Mouse (Mus musculus) lung, embryonic 14.5 days (tissue): ENCODE measurements at regions not wholly inside any gene's neighbourhood (a gene's known extent, or its start where the extent isn't known, plus 50 kb on each side); places are given as distances from the start of the nearest gene placed in this dataset.

Experiments used
- ATAC-seq: fragments of 200-750 bp; cut with Nextera tagmentation; 2 replicates; pipeline ENCODE4 v1.8.0; 2017; ENCODE audit warnings: mild to moderate bottlenecking, moderate TSS enrichment, moderate library complexity; ENCODE audit not compliant: insufficient read depth
- DNase-seq: peaks from one replicate; pipeline ENCODE4 v3.0.0-alpha.2; 2015
- H3K27ac ChIP-seq: fragments of 300-500 bp; sonication (generic); 2 replicates; pipeline ENCODE4 v1.5.1; 2014; ENCODE audit warnings: low read depth, mild to moderate bottlenecking, moderate library complexity
- H3K27me3 ChIP-seq: fragments of 300-500 bp; sonication (generic); 2 replicates; pipeline ENCODE4 v1.6.1; 2014; ENCODE audit warnings: low read length, control low read depth; ENCODE audit not compliant: insufficient read depth
- H3K36me3 ChIP-seq: fragments of 300-500 bp; sonication (generic); 2 replicates; pipeline ENCODE4 v1.6.1; 2014; ENCODE audit warnings: control low read depth; ENCODE audit not compliant: insufficient read depth
- H3K4me1 ChIP-seq: fragments of 300-500 bp; sonication (generic); 2 replicates; pipeline ENCODE4 v1.6.1; 2014; ENCODE audit warnings: antibody characterized with exemption, control low read depth; ENCODE audit not compliant: insufficient read depth
- H3K4me2 ChIP-seq: fragments of 300-500 bp; sonication (generic); 2 replicates; pipeline ENCODE4 v1.6.1; 2014; ENCODE audit warnings: mild to moderate bottlenecking
- H3K4me3 ChIP-seq: fragments of 300-500 bp; sonication (generic); 2 replicates; pipeline ENCODE4 v1.5.1; 2014; ENCODE audit warnings: low read depth, low read length
- H3K9ac ChIP-seq: fragments of 300-500 bp; sonication (generic); 2 replicates; pipeline ENCODE4 v1.6.1; 2014
- H3K9me3 ChIP-seq: fragments of 300-500 bp; sonication (generic); 2 replicates; pipeline ENCODE4 v1.6.1; 2016; ENCODE audit warnings: low read depth, low read length, control low read depth
- CTCF ChIP-seq: IDR thresholded peaks from 2 replicates; pipeline ENCODE4 v1.5.1; 2016; ENCODE audit warnings: antibody characterized with exemption, low read depth
- WGBS: fragments of 180-500 bp; shearing (Covaris S2); extraction: QIAGEN DNeasy Blood & Tissue Kit; methylation state at CpG from one replicate; pipeline ENCODE4 v1.1.7; 2014; 5-methylcytosine and 5-hydroxymethylcytosine counted together

GRCm38 (mm10) chr2:134730547-134730946 lies 55.3 kb upstream of the Plcb1 start:
- no peaks in the 10 kb centered on the region for H3K4me1 ChIP-seq
- DNase-seq, result no peak
- no peaks in the 10 kb centered on the region for H3K9me3 ChIP-seq
- no peak for ATAC-seq
- H3K4me2 ChIP-seq, result no peak overlapping the region
- H3K27me3 ChIP-seq, result no peaks in the 10 kb centered on the region
- no peak overlapping the region for H3K9ac ChIP-seq
- no peak overlapping the region for H3K4me3 ChIP-seq
- 83% methylated on average over 7 of the region's 7 CpGs for WGBS
- H3K36me3 ChIP-seq, result no peaks in the 10 kb centered on the region
- H3K27ac ChIP-seq, result no peak overlapping the region
- no peak for TF ChIP-seq CTCF

GRCm38 (mm10) chr2:134726713-134727112 lies 59.2 kb upstream of the Plcb1 start:
- no peak overlapping the region for H3K4me2 ChIP-seq
- TF ChIP-seq CTCF, result no peak
- H3K9me3 ChIP-seq, result no peaks in the 10 kb centered on the region
- DNase-seq (no peak), ATAC-seq (no peak)
- no peaks in the 10 kb centered on the region for H3K27me3 ChIP-seq
- no peaks in the 10 kb centered on the region for H3K36me3 ChIP-seq
- no peak overlapping the region for H3K4me3 ChIP-seq
- no peak overlapping the region for H3K9ac ChIP-seq
- H3K27ac ChIP-seq, result no peak overlapping the region
- H3K4me1 ChIP-seq, result no peaks in the 10 kb centered on the region
- WGBS, result 68% methylated on average over 2 of the region's 2 CpGs

GRCm38 (mm10) chr2:134724071-134724470 lies 61.8 kb upstream of the Plcb1 start:
- no peak overlapping the region for H3K4me3 ChIP-seq
- DNase-seq, result no peak
- WGBS, result 63% methylated on average over 10 of the region's 10 CpGs
- no peaks in the 10 kb centered on the region for H3K36me3 ChIP-seq
- H3K9me3 ChIP-seq, result no peaks in the 10 kb centered on the region
- no peaks in the 10 kb centered on the region for H3K4me1 ChIP-seq
- ATAC-seq, result no peak
- H3K27me3 ChIP-seq, result no peaks in the 10 kb centered on the region
- TF ChIP-seq CTCF, result no peak
- no peak overlapping the region for H3K27ac ChIP-seq
- H3K9ac ChIP-seq, result no peak overlapping the region
- no peak overlapping the region for H3K4me2 ChIP-seq

- no peak overlapping the region for H3K4me3 ChIP-seq
- no peak overlapping the region for H3K27ac ChIP-seq
- no peaks in the 10 kb centered on the region for H3K9me3 ChIP-seq
- peak; percentile 69; the same call in 1 of the 2 replicates for ATAC-seq
- TF ChIP-seq CTCF, result no peak
- H3K27me3 ChIP-seq, result no peaks in the 10 kb centered on the region
- H3K4me2 ChIP-seq, result no peak overlapping the region
- H3K4me1 ChIP-seq, result no peaks in the 10 kb centered on the region
- H3K9ac ChIP-seq, result no peak overlapping the region
- DNase-seq, result peak; percentile 56
- 52% methylated on average over 2 of the region's 2 CpGs for WGBS
- H3K36me3 ChIP-seq, result no peaks in the 10 kb centered on the region
Measured at GRCm38 (mm10) chr2:134717815-134718362, 68.0 kb upstream of the Plcb1 start.

DNA sequence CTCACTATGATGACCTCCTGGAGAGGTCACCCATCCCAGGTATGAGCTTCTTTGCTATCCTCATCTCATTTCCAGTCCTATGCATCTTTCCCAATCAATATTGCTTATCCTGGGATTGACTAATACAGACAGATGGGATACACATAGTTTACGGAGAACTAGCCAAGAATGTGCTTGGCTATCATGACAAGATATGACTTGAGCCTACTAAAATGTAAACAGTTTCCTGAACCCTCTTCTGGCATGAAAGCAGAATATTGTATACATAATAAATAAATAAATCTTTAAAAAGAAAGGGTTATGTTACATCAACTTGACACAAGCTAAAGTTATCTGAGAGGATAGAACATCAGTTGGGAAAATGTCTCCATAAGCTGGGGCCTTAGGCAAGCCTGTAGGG lies 69.3 kb upstream of the Plcb1 start:
- peak; percentile 54 for ATAC-seq
- H3K27me3 ChIP-seq, result no peaks in the 10 kb centered on the region
- H3K9me3 ChIP-seq, result no peaks in the 10 kb centered on the region
- H3K4me1 ChIP-seq, result no peaks in the 10 kb centered on the region
- no peak overlapping the region for H3K4me3 ChIP-seq
- H3K27ac ChIP-seq, result no peak overlapping the region
- DNase-seq, result peak; percentile 56
- H3K9ac ChIP-seq, result no peak overlapping the region
- TF ChIP-seq CTCF, result no peak
- H3K36me3 ChIP-seq, result no peaks in the 10 kb centered on the region
- whole genome bisulfite sequencing, result 67% methylated on average over 1 of the region's 1 CpGs
- no peak overlapping the region for H3K4me2 ChIP-seq

DNA sequence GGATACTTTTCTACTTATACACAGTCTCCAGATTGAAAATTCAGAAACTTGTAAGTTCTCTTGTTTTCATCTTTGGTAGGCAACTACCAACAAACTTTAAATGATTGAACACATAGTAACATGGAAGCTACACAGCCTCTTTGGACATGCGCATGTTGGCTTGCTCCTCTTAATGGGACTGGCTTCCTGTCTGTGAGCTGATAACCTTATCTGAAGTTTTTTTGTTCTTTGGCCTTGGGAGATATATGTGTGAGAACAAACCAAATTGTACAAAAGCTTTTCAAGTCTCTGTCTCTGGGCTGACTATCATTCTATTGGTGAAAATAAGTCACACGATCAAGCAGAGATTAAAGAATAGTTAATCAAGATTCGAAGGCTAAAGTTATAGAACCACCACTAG lies 70.1 kb upstream of the Tmx4 start:
- H3K4me2 ChIP-seq, result no peak overlapping the region
- H3K27ac ChIP-seq, result no peak overlapping the region
- H3K27me3 ChIP-seq, result no peaks in the 10 kb centered on the region
- H3K36me3 ChIP-seq, result no peaks in the 10 kb centered on the region
- 83% methylated on average over 3 of the region's 3 CpGs for WGBS
- ATAC-seq (no peak), DNase-seq (no peak)
- no peak overlapping the region for H3K4me3 ChIP-seq
- no peak for TF ChIP-seq CTCF
- no peaks in the 10 kb centered on the region for H3K4me1 ChIP-seq
- no peaks in the 10 kb centered on the region for H3K9me3 ChIP-seq
- H3K9ac ChIP-seq, result no peak overlapping the region

GRCm38 (mm10) chr2:134708754-134709153 lies 64.8 kb upstream of the Tmx4 start:
- Histone ChIP-seq H3K9me3 (no peaks in the 10 kb centered on the region), H3K27ac (no peak overlapping the region), H3K27me3 (no peaks in the 10 kb centered on the region), H3K36me3 (no peaks in the 10 kb centered on the region), H3K9ac (no peak overlapping the region), H3K4me1 (no peaks in the 10 kb centered on the region), H3K4me3 (no peak overlapping the region), H3K4me2 (no peak overlapping the region)
- WGBS, result 39% methylated on average over 1 of the region's 1 CpGs
- ATAC-seq (no peak), DNase-seq (no peak)
- TF ChIP-seq CTCF, result no peak

- Histone ChIP-seq H3K36me3 (no peaks in the 10 kb centered on the region), H3K4me2 (no peak overlapping the region), H3K27me3 (no peaks in the 10 kb centered on the region), H3K9ac (no peak overlapping the region), H3K9me3 (no peaks in the 10 kb centered on the region), H3K4me1 (no peaks in the 10 kb centered on the region), H3K27ac (no peak overlapping the region), H3K4me3 (no peak overlapping the region)
- WGBS, result 42% methylated on average over 2 of the region's 2 CpGs
- ATAC-seq, result peak; percentile 60; the same call in 1 of the 2 replicates
- TF ChIP-seq CTCF, result no peak
- peak; percentile 63 for DNase-seq
Measured at GRCm38 (mm10) chr2:134703067-134703466, 59.1 kb upstream of the Tmx4 start.
